Mouse (Mus musculus) right cerebral cortex, adult 2 months (tissue): ENCODE measurements around the gene Cpn1.

Source experiments
- DNase-seq, 2 experiments: peaks; one replicate each; pipeline ENCODE4 v3.0.0; 2021 to 2022; ENCODE audit warnings: low spot score in 2 of 2

Gene Cpn1

GRCm38 (mm10) chr19:43986069-43986794, at the start of gene Cpn1:
TSS of gene Cpn1 (minus strand) at chr19:43986556.
- DNase-seq, result no peak

- DNase-seq, result no peak
Measured at GRCm38 (mm10) chr19:44033396-44033795, 47.0 kb upstream of the Cpn1 start.

- no peak for DNase-seq
Measured at GRCm38 (mm10) chr19:44032046-44032744, 45.8 kb upstream of the Cpn1 start.

GRCm38 (mm10) chr19:44030024-44030423, 43.7 kb upstream of the Cpn1 start:
- DNase-seq, result no peak

GRCm38 (mm10) chr19:44028972-44029371, 42.6 kb upstream of the Cpn1 start, which contains the start of gene Cyp2c23:
TSS of gene Cyp2c23 (minus strand) at chr19:44029208.
- no peak for DNase-seq

- DNase-seq, result no peak
Measured at GRCm38 (mm10) chr19:44026956-44027530, 40.7 kb upstream of the Cpn1 start.

GRCm38 (mm10) chr19:44024921-44025585, 38.7 kb upstream of the Cpn1 start:
- no peak for DNase-seq

- DNase-seq, result no peak
Measured at GRCm38 (mm10) chr19:44023066-44023465, 36.7 kb upstream of the Cpn1 start.

- DNase-seq, result no peak
Measured at GRCm38 (mm10) chr19:44021502-44021901, 35.1 kb upstream of the Cpn1 start.

GRCm38 (mm10) chr19:44019739-44020138, 33.4 kb upstream of the Cpn1 start:
- DNase-seq, result no peak

- DNase-seq, result no peak
Measured at GRCm38 (mm10) chr19:44013862-44014261, 27.5 kb upstream of the Cpn1 start.

GRCm38 (mm10) chr19:44008784-44009183, 22.4 kb upstream of the Cpn1 start:
- no peak for DNase-seq

GRCm38 (mm10) chr19:44007186-44007585, 20.8 kb upstream of the Cpn1 start:
- DNase-seq, result peak; percentile 57 to 60

- DNase-seq, result no peak
Measured at GRCm38 (mm10) chr19:44005025-44005424, 18.7 kb upstream of the Cpn1 start.

- DNase-seq, result no peak
Measured at GRCm38 (mm10) chr19:44004261-44004660, 17.9 kb upstream of the Cpn1 start.

- DNase-seq, result peak in 1 of 2 experiments; percentile 34
Measured at GRCm38 (mm10) chr19:44000720-44001119, 14.4 kb upstream of the Cpn1 start.

- no peak for DNase-seq
Measured at GRCm38 (mm10) chr19:44000061-44000460, 13.7 kb upstream of the Cpn1 start.

- DNase-seq, result no peak
Measured at GRCm38 (mm10) chr19:43998802-43999527, 12.6 kb upstream of the Cpn1 start.

GRCm38 (mm10) chr19:43998101-43998500, 11.7 kb upstream of the Cpn1 start:
- peak; percentile 72 to 80 for DNase-seq

GRCm38 (mm10) chr19:43995427-43995826, 9.1 kb upstream of the Cpn1 start:
- no peak for DNase-seq

- DNase-seq, result no peak
Measured at GRCm38 (mm10) chr19:43992464-43992863, 6.1 kb upstream of the Cpn1 start.

- DNase-seq, result no peak
Measured at GRCm38 (mm10) chr19:43990362-43990761, 4.0 kb upstream of the Cpn1 start.
